Mouse (Mus musculus) retina, postnatal 1 day (tissue): ENCODE measurements at regions not wholly inside any gene's neighbourhood (a gene's known extent, or its start where the extent isn't known, plus 50 kb on each side); places are given as distances from the start of the nearest gene placed in this dataset.
A peak's percentile ranks its signal among the peaks of the same experiment; 100 is the strongest.

ENCODE experiments used
- DNase-seq: peaks from one replicate; pipeline ENCODE4 v3.0.0-alpha.2; 2012

GRCm38 (mm10) chr3:8310379-8311128 is 1299.3 kb downstream of the Zfp704 start:
- peak; percentile 35 for DNase-seq

GRCm38 (mm10) chr3:8307296-8307695 is 1302.6 kb downstream of the Zfp704 start:
- no peak for DNase-seq

- peak; percentile 9 for DNase-seq
These were observed 1305.1 kb downstream of the Zfp704 start for GRCm38 (mm10) chr3:8304784-8305183.

GRCm38 (mm10) chr3:8293036-8293435 is 1316.8 kb downstream of the Zfp704 start:
- DNase-seq: no peak

- no peak for DNase-seq
These were observed 1320.3 kb downstream of the Zfp704 start for GRCm38 (mm10) chr3:8289558-8289957.

GRCm38 (mm10) chr3:8288437-8288836 is 1321.4 kb downstream of the Zfp704 start:
- DNase-seq: no peak

- DNase-seq: no peak
These were observed 1325.0 kb downstream of the Zfp704 start for GRCm38 (mm10) chr3:8284655-8285428.

- DNase-seq: no peak
These were observed 1327.5 kb downstream of the Zfp704 start for GRCm38 (mm10) chr3:8282411-8282810.

- DNase-seq: no peak
These were observed 1333.2 kb downstream of the Zfp704 start for GRCm38 (mm10) chr3:8276661-8277060.

- DNase-seq: no peak
These were observed 1339.0 kb downstream of the Zfp704 start for GRCm38 (mm10) chr3:8270935-8271298.

GRCm38 (mm10) chr3:8270009-8270934 is 1339.6 kb downstream of the Zfp704 start:
- no peak for DNase-seq

GRCm38 (mm10) chr3:8265783-8266182 is 1344.1 kb downstream of the Zfp704 start:
- DNase-seq: no peak

GRCm38 (mm10) chr3:8264366-8265033 is 1345.4 kb downstream of the Zfp704 start:
- DNase-seq: no peak

- no peak for DNase-seq
These were observed 1352.6 kb downstream of the Zfp704 start for GRCm38 (mm10) chr3:8257293-8257692.

GRCm38 (mm10) chr3:8252311-8252710 is 1357.6 kb downstream of the Zfp704 start:
- DNase-seq: no peak

- no peak for DNase-seq
These were observed 1361.0 kb downstream of the Zfp704 start for GRCm38 (mm10) chr3:8248911-8249310.

- DNase-seq: peak; percentile 7
These were observed 1364.1 kb downstream of the Zfp704 start for GRCm38 (mm10) chr3:8245822-8246221.

GRCm38 (mm10) chr3:8245195-8245789 is 1364.6 kb downstream of the Zfp704 start:
- peak; percentile 60 for DNase-seq

- peak; percentile 47 for DNase-seq
These were observed 1365.2 kb downstream of the Zfp704 start for GRCm38 (mm10) chr3:8244526-8245194.

- no peak for DNase-seq
These were observed 1403.1 kb downstream of the Zfp704 start for GRCm38 (mm10) chr3:8206623-8207404.

- no peak for DNase-seq
These were observed 1446.9 kb downstream of the Zfp704 start for GRCm38 (mm10) chr3:8163030-8163429.
